Mouse (Mus musculus): ENCODE results near the gene Rhbdl1. TPM values are rescaled to one million over a fixed set of nuclear protein-coding genes. Genes with fewer than 3 reads are reported as not detected.

Rhbdl1 gene
- polyA plus RNA-seq (2015; fragmentation: Nextera tagmentation; extraction: Ambion mirVana), result 1.4 and 2.7 TPM in 2 replicates

DNA sequence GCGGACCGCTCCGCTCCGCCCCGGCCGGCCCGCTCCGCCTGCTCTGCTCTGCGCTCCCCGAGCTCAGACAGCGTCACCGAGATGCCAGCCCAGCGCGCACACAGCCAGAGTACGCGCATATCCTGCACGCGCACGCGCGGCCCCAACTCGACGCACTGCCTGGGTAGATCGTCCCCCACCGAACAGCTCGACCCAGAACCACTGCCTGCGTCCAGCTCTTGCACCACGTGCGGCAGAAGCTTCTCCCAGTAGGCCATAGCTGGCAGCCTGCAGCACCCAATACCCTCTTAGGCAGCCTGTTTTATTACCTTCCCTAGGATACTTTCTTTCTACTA lies at the start of gene Rhbdl1:
Gene Rhbdl1, minus strand, starts transcription at position 220 of the 335 bp plus-strand sequence.
- no peak for ATAC-seq (ENCODE audit: insufficient number of reproducible peaks, insufficient read depth, low FRiP score, low TSS enrichment, low read depth)
- peak within 1 kb of the TSS; percentile 72 for H3K9ac ChIP-seq
- peaks cover 58% of the 10 kb centered on the region for H3K36me3 ChIP-seq
- 3% methylated on average over 29 of the region's 29 CpGs for WGBS
- peak within 1 kb of the TSS; percentile 39; the same call in 1 of the 2 replicates for H3K27ac ChIP-seq
- peak within 1 kb of the TSS; percentile 98 for H3K4me2 ChIP-seq
- peak within 1 kb of the TSS; percentile 43 for H3K4me3 ChIP-seq
- H3K4me1 ChIP-seq, result peaks cover 44% of the 10 kb centered on the region
- H3K9me3 ChIP-seq, result no peaks in the 10 kb centered on the region
- H3K27me3 ChIP-seq, result no peaks in the 10 kb centered on the region

DNA sequence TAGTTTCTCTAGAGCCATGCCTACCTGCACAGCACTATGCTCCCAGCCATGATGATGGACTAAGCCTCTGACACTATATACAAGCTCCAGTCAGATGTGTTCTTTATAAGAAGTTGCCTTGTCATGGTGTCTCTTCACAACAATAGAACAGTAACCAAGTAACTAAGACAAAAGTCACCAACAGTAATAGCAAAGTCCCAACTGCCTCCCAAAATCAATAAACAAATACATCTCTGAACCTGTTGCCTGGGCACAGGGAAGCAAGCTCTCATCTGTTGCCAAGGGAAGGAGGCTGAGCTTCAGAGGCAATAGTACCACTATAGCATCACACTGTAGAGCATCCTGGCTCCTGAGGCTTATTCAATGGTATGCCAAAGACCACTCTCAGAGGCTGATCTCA lies 49.7 kb upstream of the Rhbdl1 start:
- Histone ChIP-seq H3K4me1 (no peaks in the 10 kb centered on the region), H3K9me3 (no peaks in the 10 kb centered on the region), H3K27me3 (no peaks in the 10 kb centered on the region), H3K4me2 (no peak overlapping the region), H3K27ac (no peak overlapping the region), H3K9ac (no peak overlapping the region), H3K4me3 (no peak overlapping the region), H3K36me3 (peaks cover 84% of the 10 kb centered on the region)
- no peak for ATAC-seq (ENCODE audit: insufficient number of reproducible peaks, insufficient read depth, low FRiP score, low TSS enrichment, low read depth)

DNA sequence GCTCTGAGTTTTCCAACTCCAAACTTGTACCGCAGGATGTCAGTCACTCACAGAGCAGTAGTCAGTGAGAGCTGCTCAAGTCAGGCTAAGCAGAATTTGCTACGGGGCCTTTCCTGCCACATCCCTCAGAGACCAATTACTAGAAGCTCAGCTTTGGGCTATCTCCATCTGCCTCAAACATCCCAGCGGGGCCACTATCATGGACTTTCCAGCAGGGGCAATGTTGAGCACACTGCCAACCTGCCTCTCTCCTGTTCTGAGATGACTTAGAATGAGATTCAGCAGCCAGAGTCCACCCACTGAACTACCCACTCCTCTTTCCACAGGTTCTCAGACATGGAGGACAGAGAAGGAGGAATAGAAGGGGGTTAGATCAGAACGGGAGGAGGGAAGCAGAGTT lies 48.5 kb upstream of the Rhbdl1 start:
- 32% methylated on average over 4 of the region's 4 CpGs for WGBS
- peaks cover 9% of the 10 kb centered on the region; the same call in 1 of the 2 replicates for H3K4me1 ChIP-seq

DNA sequence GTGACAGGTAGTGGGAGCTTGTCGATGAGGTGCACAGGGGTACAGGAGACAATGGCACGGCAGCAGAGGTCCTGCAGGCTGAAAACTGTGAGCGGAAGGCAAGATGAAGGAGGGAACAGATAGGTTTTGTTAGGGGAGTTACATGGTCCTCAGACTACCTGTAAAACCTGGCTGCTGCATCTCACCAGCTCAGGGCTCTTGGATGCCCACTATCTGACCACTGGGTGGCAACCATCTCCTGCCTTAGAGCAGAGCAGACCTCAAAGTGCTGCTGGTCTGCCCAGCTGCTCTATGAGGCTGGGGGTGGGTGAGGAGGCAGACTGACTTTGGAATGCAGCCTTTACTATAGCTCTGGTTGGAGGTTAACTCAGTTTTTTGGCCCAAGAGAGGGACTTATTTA lies 46.7 kb upstream of the Rhbdl1 start:
- no peak overlapping the region for H3K4me3 ChIP-seq
- no peak overlapping the region for H3K4me2 ChIP-seq
- 95% methylated on average over 3 of the region's 3 CpGs for WGBS
- H3K27me3 ChIP-seq, result no peaks in the 10 kb centered on the region
- no peaks in the 10 kb centered on the region for H3K9me3 ChIP-seq
- H3K9ac ChIP-seq, result no peak overlapping the region
- H3K4me1 ChIP-seq, result peaks cover 15% of the 10 kb centered on the region; the same call in 1 of the 2 replicates
- no peak for ATAC-seq (ENCODE audit: insufficient number of reproducible peaks, insufficient read depth, low FRiP score, low TSS enrichment, low read depth)
- no peak overlapping the region for H3K27ac ChIP-seq
- H3K36me3 ChIP-seq, result peaks cover 82% of the 10 kb centered on the region

More for the DNA sequence above, 48.5 kb upstream of the Rhbdl1 start:
- Histone ChIP-seq H3K9me3 (no peaks in the 10 kb centered on the region), H3K9ac (no peak overlapping the region), H3K4me3 (no peak overlapping the region), H3K27ac (no peak overlapping the region), H3K4me2 (no peak overlapping the region), H3K27me3 (no peaks in the 10 kb centered on the region), H3K36me3 (peaks cover 86% of the 10 kb centered on the region)
- no peak for ATAC-seq (ENCODE audit: insufficient number of reproducible peaks, insufficient read depth, low FRiP score, low TSS enrichment, low read depth)

DNA sequence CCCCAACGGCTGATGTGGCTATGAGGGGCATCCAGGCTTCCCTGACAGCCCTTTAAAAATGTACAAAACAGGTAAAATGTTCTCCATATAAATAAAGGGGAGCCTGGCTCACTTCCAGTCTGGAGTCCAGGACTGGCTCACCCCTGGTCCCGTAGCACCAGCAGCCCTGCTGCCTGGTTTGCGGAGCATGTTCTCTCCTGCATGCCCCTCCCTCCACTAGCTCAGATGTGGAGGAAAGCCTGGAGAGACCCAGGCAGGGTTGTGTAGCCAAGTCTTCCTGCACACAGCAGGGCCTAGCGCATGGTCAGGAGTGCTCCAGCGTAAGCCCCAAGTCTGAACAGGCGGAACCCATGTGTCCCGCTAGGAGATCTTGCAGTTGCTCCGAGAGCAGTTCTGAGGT lies 46.2 kb upstream of the Rhbdl1 start:
- Histone ChIP-seq H3K9ac (no peak overlapping the region), H3K9me3 (no peaks in the 10 kb centered on the region), H3K36me3 (peaks cover 82% of the 10 kb centered on the region), H3K4me2 (no peak overlapping the region), H3K4me3 (no peak overlapping the region), H3K27me3 (no peaks in the 10 kb centered on the region), H3K27ac (no peak overlapping the region), H3K4me1 (peaks cover 15% of the 10 kb centered on the region; the same call in 1 of the 2 replicates)
- WGBS, result 83% methylated on average over 8 of the region's 8 CpGs
- ATAC-seq (ENCODE audit: insufficient number of reproducible peaks, insufficient read depth, low FRiP score, low TSS enrichment, low read depth), result no peak

DNA sequence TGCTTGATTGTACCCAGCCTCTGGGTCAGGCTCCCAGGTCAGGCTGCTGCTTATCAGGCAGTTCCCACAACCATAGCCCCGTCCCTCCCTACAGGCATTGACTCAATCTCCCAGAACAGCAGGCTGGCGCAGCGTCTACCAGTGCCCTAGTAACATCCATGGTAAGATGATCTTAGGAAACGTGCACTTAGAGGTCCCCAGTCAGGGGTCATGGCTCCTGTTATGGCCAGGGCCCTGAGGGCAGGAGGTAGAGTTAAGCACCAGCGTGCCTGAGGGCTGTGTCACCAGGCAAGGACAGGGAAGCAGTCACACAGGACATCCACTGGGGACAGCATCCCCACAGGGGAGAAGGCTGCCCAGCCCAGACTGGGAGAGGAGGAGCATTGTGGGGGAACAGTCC lies 45.2 kb upstream of the Rhbdl1 start:
- 28% methylated on average over 5 of the region's 5 CpGs for WGBS
- Histone ChIP-seq H3K4me2 (no peak overlapping the region), H3K9me3 (no peaks in the 10 kb centered on the region), H3K27me3 (no peaks in the 10 kb centered on the region), H3K4me1 (peaks cover 15% of the 10 kb centered on the region; the same call in 1 of the 2 replicates), H3K4me3 (no peak overlapping the region), H3K36me3 (peaks cover 80% of the 10 kb centered on the region), H3K9ac (no peak overlapping the region), H3K27ac (no peak overlapping the region)
- ATAC-seq (ENCODE audit: insufficient number of reproducible peaks, insufficient read depth, low FRiP score, low TSS enrichment, low read depth), result no peak

DNA sequence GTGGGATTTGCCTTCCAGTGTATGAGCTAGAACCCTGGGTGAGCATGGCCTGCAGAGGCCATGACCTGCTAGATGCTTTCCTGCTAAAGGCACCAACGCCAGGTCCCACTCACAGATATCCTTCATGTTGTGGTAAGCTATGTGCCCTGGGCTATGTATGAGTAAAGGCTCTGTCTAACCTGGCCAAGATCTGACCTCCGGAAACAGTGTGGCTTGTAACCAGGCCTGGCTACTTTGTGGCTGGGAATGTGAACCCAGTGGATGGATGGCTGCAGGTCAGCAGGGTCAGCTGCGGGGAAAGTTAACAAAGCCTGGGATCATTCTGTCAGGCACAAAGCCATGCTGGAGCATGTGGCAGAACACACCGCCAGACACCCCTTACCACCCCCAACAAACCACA lies 44.6 kb upstream of the Rhbdl1 start:
- peak overlapping the region; percentile 11; the same call in 1 of the 2 replicates for H3K27ac ChIP-seq
- no peaks in the 10 kb centered on the region for H3K9me3 ChIP-seq
- no peak overlapping the region for H3K4me3 ChIP-seq
- no peaks in the 10 kb centered on the region for H3K27me3 ChIP-seq
- H3K4me1 ChIP-seq, result peaks cover 20% of the 10 kb centered on the region
- peaks cover 76% of the 10 kb centered on the region for H3K36me3 ChIP-seq
- H3K9ac ChIP-seq, result peak overlapping the region; percentile 41; the same call in 1 of the 2 replicates
- 20% methylated on average over 4 of the region's 4 CpGs for WGBS
- no peak for ATAC-seq (ENCODE audit: insufficient number of reproducible peaks, insufficient read depth, low FRiP score, low TSS enrichment, low read depth)
- H3K4me2 ChIP-seq, result no peak overlapping the region

DNA sequence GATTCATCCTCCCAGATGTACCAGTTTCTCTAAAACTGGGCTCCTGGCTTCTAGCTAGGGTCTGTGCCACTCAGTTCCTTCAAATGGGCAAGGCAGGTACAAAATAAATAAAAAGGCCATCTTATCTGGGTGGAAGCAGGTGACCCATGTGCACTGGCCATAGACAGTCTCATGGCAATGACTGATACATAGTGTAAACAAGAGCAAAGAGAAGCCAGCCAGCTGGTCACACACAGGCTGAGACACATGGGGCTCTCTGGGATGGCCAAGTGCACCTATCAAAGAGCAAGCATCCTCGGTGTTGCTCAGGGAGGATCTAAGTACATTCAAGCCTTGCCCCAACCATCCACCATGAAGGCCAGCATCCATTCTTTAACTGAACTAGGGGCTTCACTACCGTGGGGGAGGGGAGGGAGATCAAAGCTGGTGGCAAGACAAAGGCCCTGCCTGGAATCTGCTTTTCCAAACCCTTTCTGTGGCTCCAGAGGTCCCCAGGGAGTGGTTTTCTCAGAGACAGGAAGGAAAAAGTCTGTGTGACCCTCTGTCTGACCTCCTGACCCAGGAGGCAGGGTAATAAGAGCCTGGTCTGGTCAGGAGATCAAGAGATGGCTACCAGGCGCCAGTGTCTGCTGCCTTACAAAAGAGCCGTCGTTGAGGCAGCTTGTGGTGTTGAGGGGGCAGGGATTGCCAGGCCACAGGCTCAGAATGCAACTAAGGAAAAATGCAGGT lies 44.0 kb upstream of the Rhbdl1 start:
- H3K27ac ChIP-seq, result peak overlapping the region; percentile 11; the same call in 1 of the 2 replicates

DNA sequence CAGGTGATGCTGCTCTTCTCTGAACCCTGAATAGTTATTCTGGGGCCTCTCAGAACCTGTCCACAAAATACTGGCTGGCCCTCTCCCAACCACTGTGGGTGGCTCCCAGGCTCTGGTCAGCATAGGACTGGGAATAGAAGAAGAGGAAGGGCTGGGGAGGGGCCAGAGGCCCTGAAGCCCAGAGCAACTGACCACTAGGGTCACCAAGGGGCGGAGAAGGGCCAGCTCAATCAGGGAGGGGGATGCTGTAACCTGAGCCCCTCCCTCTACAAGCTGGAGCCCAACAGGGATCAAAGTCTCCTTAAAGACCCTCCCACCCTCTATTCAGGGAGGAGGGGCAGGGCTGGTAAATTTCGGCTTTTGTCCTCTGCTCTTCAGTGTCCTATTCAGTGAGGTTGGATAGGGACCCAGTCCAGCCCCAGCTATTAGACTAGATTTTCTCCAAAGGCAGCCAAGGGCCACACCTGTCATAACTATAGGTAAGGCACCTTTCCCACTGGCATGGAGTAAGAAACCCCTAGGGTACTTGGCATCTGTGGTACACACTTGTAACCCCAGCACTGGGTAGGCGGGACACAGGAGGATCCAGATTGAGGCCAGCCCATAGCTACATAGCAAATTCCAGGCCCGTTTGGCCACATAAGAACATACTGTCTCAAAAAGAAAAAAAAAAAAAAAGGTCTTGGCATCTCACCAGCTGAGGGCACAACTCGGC lies 43.3 kb upstream of the Rhbdl1 start, which contains the start of gene Wfikkn1:
Gene Wfikkn1, minus strand, starts transcription at position 663 of the 715 bp plus-strand sequence.
- WGBS, result 30% methylated on average over 5 of the region's 5 CpGs
- peaks cover 30% of the 10 kb centered on the region for H3K4me1 ChIP-seq
- H3K9me3 ChIP-seq, result no peaks in the 10 kb centered on the region
- peak within 1 kb of the TSS; percentile 41 for H3K9ac ChIP-seq
- no peak within 1 kb of the TSS for H3K4me2 ChIP-seq
- ATAC-seq (ENCODE audit: insufficient number of reproducible peaks, insufficient read depth, low FRiP score, low TSS enrichment, low read depth), result no peak
- no peaks in the 10 kb centered on the region for H3K27me3 ChIP-seq
- peaks cover 71% of the 10 kb centered on the region for H3K36me3 ChIP-seq
- H3K27ac ChIP-seq, result peak within 1 kb of the TSS; percentile 11; the same call in 1 of the 2 replicates
- H3K4me3 ChIP-seq, result no peak within 1 kb of the TSS

More for the DNA sequence above, 44.0 kb upstream of the Rhbdl1 start:
- H3K4me2 ChIP-seq, result no peak overlapping the region
- peaks cover 73% of the 10 kb centered on the region for H3K36me3 ChIP-seq
- ATAC-seq (ENCODE audit: insufficient number of reproducible peaks, insufficient read depth, low FRiP score, low TSS enrichment, low read depth), result no peak
- H3K4me3 ChIP-seq, result no peak overlapping the region
- peaks cover 26% of the 10 kb centered on the region for H3K4me1 ChIP-seq
- no peaks in the 10 kb centered on the region for H3K27me3 ChIP-seq
- WGBS, result 9% methylated on average over 5 of the region's 5 CpGs
- peak overlapping the region; percentile 41 for H3K9ac ChIP-seq
- H3K9me3 ChIP-seq, result no peaks in the 10 kb centered on the region

DNA sequence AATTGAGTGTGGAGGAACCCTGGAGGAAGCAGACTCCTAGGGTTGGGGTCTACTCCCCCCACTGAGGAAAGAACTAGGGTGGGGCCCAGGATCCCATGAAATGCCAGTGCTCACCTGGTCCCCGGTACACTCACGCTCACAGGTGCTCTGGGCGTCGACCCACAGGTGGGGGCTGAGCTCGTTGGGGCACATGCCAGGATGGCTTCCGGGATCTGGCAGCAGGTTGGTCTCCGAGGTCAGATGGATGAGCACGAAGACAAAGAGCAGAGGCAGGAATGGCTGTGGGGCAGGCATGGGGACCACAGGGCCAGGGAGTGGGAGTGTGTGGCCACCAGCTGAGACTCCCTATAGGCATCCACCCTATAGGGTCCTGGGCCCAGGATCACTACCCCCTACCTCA lies 42.7 kb upstream of the Rhbdl1 start:
- H3K9ac ChIP-seq, result 0 out of 2 replicates have a peak overlapping the region, but pooled peaks have one; percentile 16
- peaks cover 30% of the 10 kb centered on the region for H3K4me1 ChIP-seq
- no peaks in the 10 kb centered on the region for H3K27me3 ChIP-seq
- no peak overlapping the region for H3K27ac ChIP-seq
- 69% methylated on average over 8 of the region's 8 CpGs for WGBS
- ATAC-seq (ENCODE audit: insufficient number of reproducible peaks, insufficient read depth, low FRiP score, low TSS enrichment, low read depth), result no peak
- no peak overlapping the region for H3K4me2 ChIP-seq
- peaks cover 65% of the 10 kb centered on the region for H3K36me3 ChIP-seq
- no peak overlapping the region for H3K4me3 ChIP-seq
- no peaks in the 10 kb centered on the region for H3K9me3 ChIP-seq

DNA sequence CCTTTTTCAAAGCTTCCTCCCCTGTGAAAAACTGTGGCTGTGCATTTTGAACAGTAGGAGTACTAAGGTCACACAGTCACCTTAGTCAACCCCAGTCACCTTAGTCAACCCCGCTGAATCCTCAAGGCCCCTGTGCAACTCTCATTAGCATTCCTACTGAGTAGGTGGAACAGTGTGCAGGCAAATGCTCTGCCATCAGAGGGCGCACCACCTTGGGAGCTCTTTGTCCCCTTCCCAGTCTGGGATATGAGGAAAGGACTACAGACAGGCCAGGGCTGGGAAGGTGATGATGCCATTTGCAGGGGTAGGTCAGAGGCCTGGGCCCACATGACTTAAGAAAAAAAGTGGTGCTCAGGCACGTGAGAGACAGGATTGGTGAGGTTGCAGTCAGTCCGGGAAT lies 42.2 kb upstream of the Rhbdl1 start:
- H3K36me3 ChIP-seq, result peaks cover 60% of the 10 kb centered on the region
- 45% methylated on average over 4 of the region's 4 CpGs for WGBS

More for the DNA sequence above, 42.2 kb upstream of the Rhbdl1 start:
- H3K4me1 ChIP-seq, result peaks cover 30% of the 10 kb centered on the region
- no peak overlapping the region for H3K4me3 ChIP-seq
- no peaks in the 10 kb centered on the region for H3K9me3 ChIP-seq
- no peaks in the 10 kb centered on the region for H3K27me3 ChIP-seq
- no peak overlapping the region for H3K4me2 ChIP-seq
- no peak for ATAC-seq (ENCODE audit: insufficient number of reproducible peaks, insufficient read depth, low FRiP score, low TSS enrichment, low read depth)
- H3K9ac ChIP-seq, result no peak overlapping the region
- H3K27ac ChIP-seq, result no peak overlapping the region
